Mouse (Mus musculus): ENCODE results near the gene Ankrd66. TPM values are rescaled to one million over a fixed set of nuclear protein-coding genes. Genes with fewer than 3 reads are reported as not detected.

The Ankrd66 gene
- not detected in 2 replicates for polyA plus RNA-seq (2012; rRNA removed)

DNA sequence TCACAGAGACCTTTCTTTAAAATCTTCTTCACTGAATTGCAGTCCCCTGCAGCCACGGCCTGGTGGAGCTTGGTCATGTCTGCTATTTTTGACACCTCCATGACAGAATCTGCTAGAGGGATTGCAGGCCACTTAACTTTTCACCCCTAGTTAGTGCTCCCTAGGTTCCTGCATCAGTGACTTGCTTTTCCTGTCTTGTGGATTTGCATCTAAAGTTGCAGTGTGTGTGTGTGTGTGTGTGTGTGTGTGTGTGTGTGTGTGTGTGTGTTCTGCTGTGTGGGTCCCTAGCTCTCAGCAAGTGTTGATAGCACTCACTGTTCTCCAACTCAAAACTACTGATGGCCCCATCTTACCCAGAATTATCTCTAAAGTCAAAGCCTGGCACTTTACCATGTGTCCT is at the start of gene Ankrd66:
Ankrd66 (minus strand) TSS at position 101 of the 400 bp plus-strand sequence.

GRCm38 (mm10) chr17:43567992-43568888 is 24.8 kb upstream of the Ankrd66 start, which contains the start of gene Pla2g7:
Pla2g7 (plus strand) TSS chr17:43568098.

GRCm38 (mm10) chr17:43502592-43502991 is 40.8 kb downstream of the Ankrd66 start, which contains the start of gene Mep1a:
Mep1a (minus strand) TSS chr17:43502812.

Other genes starting within 250 kb of the Ankrd66 start
- gene Adgrf5, start 183.2 kb downstream of the Ankrd66 start, polyA plus RNA-seq (2012; rRNA removed) = 1.4 and 2.4 TPM in 2 replicates
- gene Mep1a, start 40.8 kb downstream of the Ankrd66 start, polyA plus RNA-seq (2012; rRNA removed) = not detected in 2 replicates
- 1.6 and 2.1 TPM in 2 replicates for gene Pla2g7, start 24.5 kb upstream of the Ankrd66 start, polyA plus RNA-seq (2012; rRNA removed)
- gene Tdrd6, start 86.7 kb upstream of the Ankrd66 start, polyA plus RNA-seq (2012; rRNA removed) = not detected in 2 replicates
- gene Slc25a27, start 123.6 kb upstream of the Ankrd66 start, polyA plus RNA-seq (2012; rRNA removed) = 0.54 and 1.00 TPM in 2 replicates
- gene Cyp39a1, start 123.8 kb upstream of the Ankrd66 start, polyA plus RNA-seq (2012; rRNA removed) = 0.49 and 0.57 TPM in 2 replicates